Mouse (Mus musculus): ENCODE measurements around the gene Ccdc12. TPM values are rescaled to one million over a fixed set of nuclear protein-coding genes. Genes with fewer than 3 reads are reported as not detected.

Ccdc12 gene
- total and polyA plus RNA-seq, 3 experiments, result 85.2 to 104 (median 97.8) TPM

DNA sequence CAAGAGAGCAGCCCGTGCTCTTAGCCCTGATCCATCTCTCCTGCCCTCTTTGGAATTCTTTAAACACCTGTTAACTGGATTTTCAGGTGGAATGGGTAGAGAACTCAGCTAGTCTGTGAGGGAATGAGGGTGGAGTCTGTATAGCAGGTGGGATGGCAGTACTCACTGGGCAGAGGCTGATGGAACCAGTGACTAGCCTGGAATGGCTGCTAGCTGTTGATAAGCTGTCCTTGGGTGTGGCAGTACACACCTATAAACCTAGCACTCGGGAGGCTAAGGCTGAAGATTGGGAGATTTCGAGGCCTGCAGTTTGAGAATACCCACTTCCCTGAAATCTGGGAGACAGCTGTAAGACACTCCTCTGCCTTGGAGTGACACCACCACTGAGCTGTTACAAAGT is 43.3 kb downstream of the Ccdc12 start:
- H3K4me2 ChIP-seq (ENCODE audit: insufficient read depth, low read depth, poor library complexity, severe bottlenecking), result no peak overlapping the region
- no peak overlapping the region for H3K9ac ChIP-seq (ENCODE audit: insufficient read depth, low read depth)
- H3K4me3 ChIP-seq (replicated peaks in 1 of 3; ENCODE audit: low read depth in 2 of 3, low read length in 2 of 3, poor library complexity in 1 of 3), result no peak overlapping the region
- no peak overlapping the region for H3K27ac ChIP-seq (ENCODE audit: insufficient read depth, low read depth)
- in situ Hi-C loops (cut with MboI; ENCODE audit: low pct_ligation_motif_present, low pct_unique_long_range_greater_than_20kb, low sequenced_read_pairs) (no loop called here), dilution Hi-C loops (cut with MboI; ENCODE audit: extremely low pct_ligation_motif_present, extremely low pct_unique_long_range_greater_than_20kb, low sequenced_read_pairs) (no loop called here)
- DNase-seq (ENCODE audit: extremely low read depth), result no peak
- H3K4me1 ChIP-seq (ENCODE audit: control insufficient read depth in 1 of 2, insufficient read depth in 2 of 2), result peaks cover 0 to 5% of the 10 kb centered on the region in 2 experiments; a peak in 2 of 4 replicates
- H3K36me3 ChIP-seq (replicated peaks in 1 of 2; ENCODE audit: control insufficient read depth in 1 of 2, insufficient read depth in 1 of 2, low read length in 1 of 2), result peaks cover 20 to 84% of the 10 kb centered on the region in 2 experiments
- H3K27me3 ChIP-seq (replicated peaks), result no peaks in the 10 kb centered on the region
- no peaks in the 10 kb centered on the region for H3K79me2 ChIP-seq (replicated peaks; ENCODE audit: control insufficient read depth, extremely low read depth, insufficient read depth, poor library complexity, severe bottlenecking)
- no peaks in the 10 kb centered on the region for H3K9me3 ChIP-seq (replicated peaks; ENCODE audit: low read length)
- TF ChIP-seq JUND (conservative IDR thresholded peaks at IDR 0.05; ENCODE audit: low read depth, low read length), result no peak

DNA sequence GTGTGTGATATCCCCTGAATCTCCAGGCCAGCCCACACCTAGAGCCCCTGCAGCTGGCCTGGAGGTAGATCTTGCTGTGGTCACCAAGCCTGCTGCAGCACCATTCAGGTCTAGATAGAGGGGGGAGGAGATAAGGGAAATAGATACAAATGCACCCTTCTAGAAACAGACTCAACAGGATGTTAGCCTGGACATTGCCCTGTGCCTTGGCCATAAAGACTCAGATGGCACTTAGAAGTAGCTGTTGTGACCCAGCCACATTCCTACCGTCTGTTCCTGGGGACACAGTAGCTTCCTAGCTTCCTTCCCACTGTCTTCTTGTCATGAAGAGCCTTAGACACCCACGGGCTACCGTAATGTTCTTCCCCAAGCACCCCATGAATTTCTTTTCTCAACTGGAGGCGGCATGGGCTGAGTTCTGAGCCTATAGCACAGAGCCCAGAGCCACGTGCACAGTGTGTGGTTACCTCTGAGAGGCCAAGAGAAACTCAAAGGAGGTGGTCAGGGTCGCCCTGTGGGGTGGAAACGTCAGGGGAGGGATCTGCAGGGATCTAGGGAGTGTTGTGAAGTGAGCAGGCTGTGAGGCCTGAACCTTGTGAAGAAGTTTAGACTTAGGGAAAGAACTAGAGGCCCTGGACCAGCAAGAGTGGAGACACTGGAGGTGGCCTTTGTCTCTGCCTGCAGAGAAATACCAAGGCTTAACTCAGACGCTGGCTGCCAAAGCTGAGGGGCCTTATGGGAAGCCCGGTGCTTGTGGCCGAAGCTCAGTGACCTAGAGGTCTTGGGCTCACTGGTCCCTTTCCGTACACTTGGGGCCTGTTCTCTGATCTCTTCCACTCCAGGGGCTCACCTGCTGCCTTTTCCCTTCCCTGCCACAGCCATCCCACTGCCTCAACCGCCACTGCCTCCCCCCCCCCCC is 45.1 kb downstream of the Ccdc12 start:
- no peak overlapping the region for H3K27ac ChIP-seq (ENCODE audit: insufficient read depth, low read depth)
- peaks cover 0 to 9% of the 10 kb centered on the region in 2 experiments; a peak in 2 of 4 replicates for H3K4me1 ChIP-seq (ENCODE audit: control insufficient read depth in 1 of 2, insufficient read depth in 2 of 2)
- no peak overlapping the region for H3K4me2 ChIP-seq (ENCODE audit: insufficient read depth, low read depth, poor library complexity, severe bottlenecking)
- H3K9ac ChIP-seq (ENCODE audit: insufficient read depth, low read depth), result no peak overlapping the region
- no peak for DNase-seq (ENCODE audit: extremely low read depth)
- H3K79me2 ChIP-seq (replicated peaks; ENCODE audit: control insufficient read depth, extremely low read depth, insufficient read depth, poor library complexity, severe bottlenecking), result no peaks in the 10 kb centered on the region
- TF ChIP-seq TBP (conservative IDR thresholded peaks at IDR 0.05; ENCODE audit: low read depth, low read length) (no peak), MEF2A (IDR thresholded peaks at IDR 0.05; ENCODE audit: borderline replicate concordance, low read depth, low read length) (no peak)
- H3K36me3 ChIP-seq (replicated peaks in 1 of 2; ENCODE audit: control insufficient read depth in 1 of 2, insufficient read depth in 1 of 2, low read length in 1 of 2), result peaks cover 14 to 78% of the 10 kb centered on the region in 2 experiments
- H3K9me3 ChIP-seq (replicated peaks; ENCODE audit: low read length), result no peaks in the 10 kb centered on the region
- dilution Hi-C loops (cut with MboI; ENCODE audit: extremely low pct_ligation_motif_present, extremely low pct_unique_long_range_greater_than_20kb, low sequenced_read_pairs) (no loop called here), in situ Hi-C loops (cut with MboI; ENCODE audit: low pct_ligation_motif_present, low pct_unique_long_range_greater_than_20kb, low sequenced_read_pairs) (no loop called here)
- no peaks in the 10 kb centered on the region for H3K27me3 ChIP-seq (replicated peaks)
- H3K4me3 ChIP-seq (replicated peaks in 1 of 3; ENCODE audit: low read depth in 2 of 3, low read length in 2 of 3, poor library complexity in 1 of 3), result no peak overlapping the region

DNA sequence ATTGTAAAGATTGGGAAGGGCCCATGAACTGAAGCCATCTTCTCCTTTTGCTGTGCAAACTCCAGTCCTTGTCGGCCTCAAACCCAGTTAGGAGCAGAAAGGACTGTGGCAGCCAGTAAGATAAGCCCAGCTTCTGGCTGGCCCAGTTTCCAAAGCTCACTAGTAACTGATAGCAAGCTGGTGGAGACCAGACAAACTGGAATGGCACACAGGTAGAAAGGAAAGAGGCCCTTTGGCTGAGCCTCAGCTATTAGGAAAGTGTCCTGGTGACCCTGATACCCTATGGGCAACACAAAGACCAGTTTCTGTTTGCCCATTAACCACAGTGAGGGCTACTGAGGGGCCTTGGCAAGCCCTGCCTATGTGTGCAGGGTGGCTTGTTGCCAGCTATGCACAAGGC is 46.5 kb downstream of the Ccdc12 start:
- TF ChIP-seq KAT2A (IDR thresholded peaks at IDR 0.05; ENCODE audit: insufficient replicate concordance, low read length) (no peak), ZKSCAN1 (IDR thresholded peaks at IDR 0.05; ENCODE audit: borderline replicate concordance, low read depth, low read length) (no peak), CHD2 (IDR thresholded peaks at IDR 0.05; ENCODE audit: low read length) (no peak), RAD21 (IDR thresholded peaks at IDR 0.05; ENCODE audit: low read depth, low read length) (no peak), TBP (conservative IDR thresholded peaks at IDR 0.05; ENCODE audit: low read depth, low read length) (no peak), NELFE (IDR thresholded peaks at IDR 0.05; ENCODE audit: low read depth, low read length) (no peak), ELF1 (IDR thresholded peaks at IDR 0.05; ENCODE audit: low read depth, low read length) (no peak), MAFK (IDR thresholded peaks at IDR 0.05; ENCODE audit: insufficient replicate concordance, low read length) (no peak), HCFC1 (IDR thresholded peaks at IDR 0.05; ENCODE audit: low read depth, low read length) (no peak), MAZ (IDR thresholded peaks at IDR 0.05; ENCODE audit: low read depth, low read length) (no peak), PAX5 (IDR thresholded peaks at IDR 0.05; ENCODE audit: low read length) (no peak), BHLHE40 (IDR thresholded peaks at IDR 0.05; ENCODE audit: low read depth, low read length) (no peak), UBTF (IDR thresholded peaks at IDR 0.05; ENCODE audit: low read depth, low read length) (no peak)
- no peaks in the 10 kb centered on the region for H3K9me3 ChIP-seq (replicated peaks; ENCODE audit: low read length)
- no peaks in the 10 kb centered on the region for H3K79me2 ChIP-seq (replicated peaks; ENCODE audit: control insufficient read depth, extremely low read depth, insufficient read depth, poor library complexity, severe bottlenecking)
- H3K9ac ChIP-seq (ENCODE audit: insufficient read depth, low read depth), result no peak overlapping the region
- peaks cover 14 to 71% of the 10 kb centered on the region in 2 experiments for H3K36me3 ChIP-seq (replicated peaks in 1 of 2; ENCODE audit: control insufficient read depth in 1 of 2, insufficient read depth in 1 of 2, low read length in 1 of 2)
- dilution Hi-C loops (cut with MboI; ENCODE audit: extremely low pct_ligation_motif_present, extremely low pct_unique_long_range_greater_than_20kb, low sequenced_read_pairs), result no loop called here
- in situ Hi-C loops (cut with MboI; ENCODE audit: low pct_ligation_motif_present, low pct_unique_long_range_greater_than_20kb, low sequenced_read_pairs), result no loop called here
- H3K27me3 ChIP-seq (replicated peaks), result no peaks in the 10 kb centered on the region
- no peak overlapping the region for H3K27ac ChIP-seq (ENCODE audit: insufficient read depth, low read depth)
- no peak for DNase-seq (ENCODE audit: extremely low read depth)
- H3K4me2 ChIP-seq (ENCODE audit: insufficient read depth, low read depth, poor library complexity, severe bottlenecking), result no peak overlapping the region
- peaks cover 6 to 22% of the 10 kb centered on the region in 2 experiments for H3K4me1 ChIP-seq (ENCODE audit: control insufficient read depth in 1 of 2, insufficient read depth in 2 of 2)
- no peak overlapping the region for H3K4me3 ChIP-seq (replicated peaks in 1 of 3; ENCODE audit: low read depth in 2 of 3, low read length in 2 of 3, poor library complexity in 1 of 3)

Measured in CH12.LX (cell line).